Mouse (Mus musculus): Measurements from ENCODE around the gene Vps45. TPM values are rescaled to one million over a fixed set of nuclear protein-coding genes. Genes with fewer than 3 reads are reported as not detected.

The Vps45 gene
- total RNA-seq, 2 experiments from 2014 or later = 41.8 to 47.1 TPM

GRCm38 (mm10) chr3:96012805-96013204 lies 45.5 kb downstream of the Vps45 start:
- intact Hi-C loops (cut with DNase I) = no loop called here
- DNase-seq (ENCODE audit: low spot score in 2 of 2) = no peak

GRCm38 (mm10) chr3:96008463-96008862 lies 49.8 kb downstream of the Vps45 start:
- no peak for DNase-seq (ENCODE audit: low spot score in 2 of 2)
- intact Hi-C loops (cut with DNase I) = no loop called here

- no peak for DNase-seq (ENCODE audit: low spot score in 2 of 2)
- intact Hi-C loops (cut with DNase I) = no loop called here
Observed at GRCm38 (mm10) chr3:96001560-96001959, 56.7 kb downstream of the Vps45 start.

GRCm38 (mm10) chr3:96000921-96001501 lies 57.3 kb downstream of the Vps45 start:
- peak in 1 of 2 experiments; percentile 83 for DNase-seq (ENCODE audit: low spot score in 2 of 2)
- intact Hi-C loops (cut with DNase I) = no loop called here

- intact Hi-C loops (cut with DNase I) = no loop called here
Observed at GRCm38 (mm10) chr3:96000080-96000632, 58.1 kb downstream of the Vps45 start.

GRCm38 (mm10) chr3:95999308-96000079 lies 58.8 kb downstream of the Vps45 start:
- intact Hi-C loops (cut with DNase I) = loop anchor here (5.0 kb wide), 1 partner anchor 43 kb away; no protein-coding TSS in a partner anchor
- DNase-seq (ENCODE audit: low spot score in 2 of 2) = no peak

More at GRCm38 (mm10) chr3:96000080-96000632, 58.1 kb downstream of the Vps45 start:
- DNase-seq (ENCODE audit: low spot score in 2 of 2) = no peak

GRCm38 (mm10) chr3:95997203-95997721 lies 61.0 kb downstream of the Vps45 start:
- intact Hi-C loops (cut with DNase I) = loop anchor here (5.0 kb wide), 1 partner anchor 45 kb away; no protein-coding TSS in a partner anchor
- peak; percentile 63 to 92 for DNase-seq (ENCODE audit: low spot score in 2 of 2)

- intact Hi-C loops (cut with DNase I) = loop anchor here (5.0 kb wide), 1 partner anchor 46 kb away; no protein-coding TSS in a partner anchor
- no peak for DNase-seq (ENCODE audit: low spot score in 2 of 2)
Observed at GRCm38 (mm10) chr3:95996451-95997073, 61.7 kb downstream of the Vps45 start.

- DNase-seq (ENCODE audit: low spot score in 2 of 2) = peak; percentile 73 to 74
- intact Hi-C loops (cut with DNase I) = loop anchor here (5.0 kb wide), 1 partner anchor 46 kb away; no protein-coding TSS in a partner anchor
Observed at GRCm38 (mm10) chr3:95995802-95996428, 62.4 kb downstream of the Vps45 start, which contains the start of gene Plekho1. Gene Plekho1 (minus strand): TSS chr3:95996001.

GRCm38 (mm10) chr3:95994975-95995801 lies 63.1 kb downstream of the Vps45 start:
- intact Hi-C loops (cut with DNase I) = loop anchor here (5.0 kb wide), 1 partner anchor 47 kb away; no protein-coding TSS in a partner anchor
- no peak for DNase-seq (ENCODE audit: low spot score in 2 of 2)

- DNase-seq (ENCODE audit: low spot score in 2 of 2) = no peak
- intact Hi-C loops (cut with DNase I) = no loop called here
Observed at GRCm38 (mm10) chr3:95994381-95994846, 63.9 kb downstream of the Vps45 start.

- intact Hi-C loops (cut with DNase I) = no loop called here
- no peak for DNase-seq (ENCODE audit: low spot score in 2 of 2)
Observed at GRCm38 (mm10) chr3:95993881-95994280, 64.4 kb downstream of the Vps45 start.

- DNase-seq (ENCODE audit: low spot score in 2 of 2) = peak in 1 of 2 experiments; percentile 68
- intact Hi-C loops (cut with DNase I) = no loop called here
Observed at GRCm38 (mm10) chr3:95992990-95993603, 65.2 kb downstream of the Vps45 start.

GRCm38 (mm10) chr3:95990413-95990941 lies 67.8 kb downstream of the Vps45 start:
- DNase-seq (ENCODE audit: low spot score in 2 of 2) = no peak
- intact Hi-C loops (cut with DNase I) = no loop called here

- intact Hi-C loops (cut with DNase I) = no loop called here
- DNase-seq (ENCODE audit: low spot score in 2 of 2) = no peak
Observed at GRCm38 (mm10) chr3:95988969-95989368, 69.3 kb downstream of the Vps45 start.

- DNase-seq (ENCODE audit: low spot score in 2 of 2) = no peak
- intact Hi-C loops (cut with DNase I) = no loop called here
Observed at GRCm38 (mm10) chr3:95988138-95988537, 70.1 kb downstream of the Vps45 start.

- intact Hi-C loops (cut with DNase I) = no loop called here
- no peak for DNase-seq (ENCODE audit: low spot score in 2 of 2)
Observed at GRCm38 (mm10) chr3:95987386-95988110, 70.7 kb downstream of the Vps45 start.

All from left cerebral cortex, postnatal 25 days (tissue).